Mouse (Mus musculus) forelimb bud, embryonic 11.5 days (tissue): ENCODE data around the gene Lifr.

Experiments used
- DNase-seq: peaks from one replicate; pipeline ENCODE4 v3.0.0-alpha.2; 2012; ENCODE audit warnings: low read depth, low spot score

The Lifr gene

GRCm38 (mm10) chr15:7090211-7090765, at the start of gene Lifr:
TSS of gene Lifr (plus strand) at chr15:7090614.
- no peak for DNase-seq

GRCm38 (mm10) chr15:7044081-7044749, 46.2 kb upstream of the Lifr start:
- no peak for DNase-seq

GRCm38 (mm10) chr15:7045056-7045455, 45.4 kb upstream of the Lifr start:
- DNase-seq: no peak

DNA sequence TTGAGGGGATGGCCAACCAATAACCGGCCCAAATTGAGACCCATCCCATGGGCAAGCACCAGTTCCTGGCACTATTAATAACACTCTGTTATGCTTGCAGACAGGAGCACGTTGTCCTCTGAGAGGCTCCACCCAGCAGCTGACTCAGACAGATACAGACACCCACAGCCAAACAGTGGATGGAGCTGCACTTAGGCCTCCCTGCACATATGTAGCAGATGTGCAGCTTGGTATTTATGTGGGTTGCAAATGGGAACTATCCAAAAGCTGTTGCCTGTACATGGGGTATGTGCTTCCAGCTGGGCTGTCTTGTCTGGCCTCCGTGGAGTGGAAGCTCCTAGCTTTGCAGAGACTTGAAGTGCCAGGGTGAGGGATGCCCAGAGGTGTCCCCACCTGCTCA, 42.5 kb upstream of the Lifr start:
- DNase-seq: no peak

DNA sequence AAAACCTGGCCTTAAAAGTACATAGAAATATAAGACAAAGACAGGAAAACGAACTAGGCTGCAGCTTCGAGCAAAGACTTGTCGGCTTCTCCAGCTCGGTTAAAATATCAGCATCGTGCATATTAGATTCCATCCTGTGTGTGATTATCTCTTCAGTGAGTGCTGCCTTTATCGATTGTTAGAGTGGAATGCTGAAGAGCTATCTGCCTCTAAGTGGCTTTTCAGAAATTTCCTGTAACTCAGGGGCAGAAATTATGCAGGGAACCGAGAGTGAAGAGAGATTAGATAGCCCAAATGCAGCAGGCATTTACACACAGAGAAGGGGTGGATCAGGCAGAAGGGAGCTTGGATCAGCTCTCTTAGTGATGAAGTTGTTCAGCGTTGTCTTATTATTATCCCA, 41.5 kb upstream of the Lifr start:
- no peak for DNase-seq

DNA sequence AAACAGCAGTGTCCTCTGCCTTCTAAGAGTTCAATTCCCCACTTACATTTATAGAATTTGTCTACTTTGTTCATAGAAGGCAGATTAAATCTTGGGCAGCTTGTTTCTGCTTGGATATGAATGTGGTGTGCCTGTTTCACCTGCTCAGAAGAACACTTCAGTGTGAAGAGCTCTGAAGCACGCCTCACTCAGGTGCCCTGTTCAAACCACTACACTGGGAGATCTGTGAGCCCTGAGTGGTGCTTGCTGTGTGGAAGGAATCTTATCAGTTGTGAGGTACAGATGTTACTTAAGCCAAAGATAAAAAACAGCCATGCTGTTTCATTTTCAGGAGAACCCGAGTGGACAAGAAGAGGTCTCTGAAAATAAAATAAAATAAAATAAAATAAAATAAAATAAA, 38.7 kb upstream of the Lifr start:
- no peak for DNase-seq

- DNase-seq: no peak
Observed at GRCm38 (mm10) chr15:7052117-7052516, 38.3 kb upstream of the Lifr start.

DNA sequence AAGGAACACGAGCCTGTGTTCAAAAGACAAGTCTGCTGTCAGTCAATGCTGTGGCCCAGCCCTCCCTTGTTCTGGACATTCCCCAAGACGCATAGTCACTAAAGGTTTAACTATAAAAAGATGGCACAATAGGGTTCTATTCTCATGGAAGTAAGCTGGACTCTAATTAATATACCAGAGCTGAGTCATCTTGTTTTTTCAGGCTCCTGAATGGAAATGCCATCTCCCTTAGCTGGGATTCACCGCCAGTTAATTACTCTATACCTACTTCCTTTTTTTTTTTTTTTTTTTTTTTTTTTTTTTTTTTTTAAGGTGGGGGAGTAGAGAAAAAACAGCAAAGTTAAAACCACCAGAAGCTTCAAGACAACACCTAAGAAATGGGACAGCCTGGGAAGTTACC, 33.6 kb upstream of the Lifr start:
- DNase-seq: no peak

- no peak for DNase-seq
Observed at GRCm38 (mm10) chr15:7060522-7060921, 29.9 kb upstream of the Lifr start.

DNA sequence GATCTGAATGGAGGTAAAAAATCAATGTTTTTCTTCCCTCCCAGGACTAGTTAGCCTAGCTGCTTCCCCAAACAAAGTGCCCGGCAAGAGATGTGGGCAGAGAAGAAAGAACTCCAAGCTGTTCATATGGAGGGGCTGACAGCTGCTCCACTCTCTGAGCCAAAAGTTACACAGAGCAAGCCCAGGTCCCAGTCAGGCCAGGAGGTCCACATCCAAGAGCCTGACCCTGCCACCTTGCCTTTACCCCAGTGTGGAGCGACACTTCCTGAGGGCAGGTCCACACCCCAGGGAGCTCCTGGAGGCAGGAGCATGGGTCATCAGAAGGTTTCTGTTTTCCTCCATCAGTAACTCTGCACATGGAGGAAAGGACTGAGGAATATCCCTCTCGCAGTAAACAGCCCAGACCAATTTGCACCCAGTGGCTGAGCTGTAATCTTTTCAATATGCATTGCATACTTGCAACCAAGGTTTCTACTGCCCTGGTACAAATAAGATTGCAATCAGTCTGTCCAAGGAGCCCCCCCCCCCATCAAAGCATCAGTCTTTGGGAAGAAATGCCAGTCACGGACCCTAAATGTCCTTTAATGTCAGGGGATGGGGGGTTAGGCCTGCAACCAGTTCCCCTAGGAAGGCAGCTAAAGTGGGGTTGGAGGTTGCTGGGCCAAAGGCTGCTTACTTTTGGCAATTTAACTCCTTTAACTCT, 28.3 kb upstream of the Lifr start:
- peak; percentile 18 for DNase-seq

DNA sequence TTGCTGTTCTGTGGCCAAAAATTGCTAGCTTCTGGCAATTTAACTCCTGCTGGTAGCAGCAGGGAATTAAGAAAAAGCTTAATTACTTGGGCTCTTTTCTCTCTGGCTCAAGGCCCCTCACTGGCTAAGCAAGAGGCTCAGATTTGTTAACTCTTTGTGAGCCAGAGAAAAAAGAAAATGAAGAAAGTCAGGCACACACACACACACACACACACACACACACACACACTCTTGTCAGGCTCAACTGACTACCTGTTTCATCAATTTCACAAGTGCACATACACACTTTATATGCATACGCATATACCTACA, 27.8 kb upstream of the Lifr start:
- peak; percentile 47 for DNase-seq

DNA sequence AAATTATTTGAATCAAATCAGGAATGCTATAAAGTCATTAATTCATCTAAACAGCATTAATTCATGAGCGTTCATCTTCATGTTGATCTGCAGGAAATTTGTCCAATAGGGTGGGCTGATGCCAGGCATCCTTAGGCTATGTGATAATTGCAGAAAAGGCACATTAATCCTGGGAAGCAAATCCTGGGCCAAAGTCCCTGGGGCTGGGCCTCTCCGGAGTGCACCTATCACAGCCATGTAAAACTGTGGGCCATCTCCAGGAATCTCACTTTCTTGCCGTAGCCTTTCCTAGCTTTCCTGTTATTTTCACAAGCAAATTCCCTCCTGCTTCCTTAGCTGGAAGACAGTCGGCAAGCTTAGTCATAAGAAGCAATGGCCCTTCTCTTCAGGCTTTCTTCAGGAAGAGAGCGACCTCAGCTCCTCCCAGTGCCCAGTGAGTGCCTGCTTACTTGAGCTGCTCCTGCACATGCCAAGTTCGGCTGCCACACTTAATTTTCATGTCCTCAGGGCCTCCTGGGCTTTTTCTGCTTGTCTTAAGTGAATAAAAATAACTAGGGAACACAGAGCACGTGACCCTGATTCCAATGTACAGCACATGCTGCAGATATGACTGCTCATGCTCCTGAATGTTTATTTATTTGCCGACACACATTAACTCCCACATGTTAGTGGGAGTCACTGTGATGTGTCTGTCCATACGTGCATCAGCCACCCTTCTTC, 26.7 kb upstream of the Lifr start:
- no peak for DNase-seq

- no peak for DNase-seq
Observed at GRCm38 (mm10) chr15:7064992-7065523, 25.4 kb upstream of the Lifr start.

GRCm38 (mm10) chr15:7065624-7066023, 24.8 kb upstream of the Lifr start:
- DNase-seq: no peak

GRCm38 (mm10) chr15:7066752-7067151, 23.7 kb upstream of the Lifr start:
- DNase-seq: no peak

DNA sequence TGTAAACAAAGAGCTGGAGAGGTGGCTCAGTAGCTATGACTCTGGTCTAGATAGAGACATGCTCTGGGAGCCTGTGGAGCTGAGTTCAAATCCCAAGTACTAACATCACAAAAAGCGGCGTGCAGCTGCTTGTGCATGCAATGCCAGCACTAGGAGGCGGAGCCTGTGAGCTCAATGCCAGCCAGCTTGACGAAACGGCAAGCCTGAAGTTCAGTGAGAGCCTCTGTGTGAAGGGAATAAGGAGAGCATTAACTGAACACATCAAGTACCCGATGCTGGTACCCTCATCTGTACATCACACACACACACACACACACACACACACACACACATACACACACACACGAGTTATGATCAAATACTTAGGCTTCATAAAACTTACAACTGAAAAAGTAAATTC, 21.0 kb upstream of the Lifr start:
- DNase-seq: no peak

DNA sequence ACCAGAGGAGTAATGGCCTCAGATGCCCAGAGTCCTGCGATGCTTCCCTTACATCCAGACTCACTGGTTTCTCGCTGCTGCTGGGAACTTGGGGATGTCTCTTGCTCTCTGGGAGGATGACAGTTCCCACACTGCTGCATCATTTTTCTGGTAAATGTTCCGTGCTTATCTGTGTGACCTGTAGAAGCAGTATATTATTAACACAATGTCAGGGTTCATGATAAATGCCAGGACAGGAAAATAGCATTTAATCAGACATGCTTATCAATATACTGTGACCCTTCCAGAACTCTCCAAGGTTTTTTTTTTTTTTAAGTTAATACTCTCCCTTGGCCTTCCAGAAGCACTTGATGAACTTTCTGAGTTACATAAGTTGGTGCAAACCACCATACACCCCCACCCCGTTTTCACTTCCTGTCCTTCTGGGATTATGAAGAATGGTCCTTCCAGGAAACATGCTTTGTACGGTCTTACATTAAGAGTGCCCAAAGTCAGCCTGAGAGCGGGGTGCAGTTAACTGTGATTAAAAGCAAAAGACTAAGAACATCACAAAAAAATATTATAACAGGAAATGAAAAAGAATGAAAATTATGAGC, 20.1 kb upstream of the Lifr start:
- DNase-seq: no peak

DNA sequence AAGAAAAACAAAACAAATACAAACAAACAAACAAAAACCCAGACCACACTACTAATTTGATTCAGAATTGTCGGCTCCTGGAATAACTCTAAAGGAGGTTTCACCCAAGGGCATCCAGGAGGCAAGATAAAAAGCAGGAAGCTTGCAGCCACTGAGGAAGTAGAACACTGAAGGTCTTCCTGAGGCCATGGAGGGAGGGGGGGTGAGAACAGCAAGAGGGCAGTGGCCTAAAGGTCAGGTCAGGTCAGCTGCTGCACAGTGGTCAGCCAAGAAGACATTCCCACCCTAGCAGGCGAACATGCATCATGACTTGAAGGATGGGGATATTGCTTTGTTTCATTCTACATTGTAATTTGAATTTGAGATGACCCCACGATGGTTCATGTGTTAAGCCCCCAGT, 17.1 kb upstream of the Lifr start:
- no peak for DNase-seq

DNA sequence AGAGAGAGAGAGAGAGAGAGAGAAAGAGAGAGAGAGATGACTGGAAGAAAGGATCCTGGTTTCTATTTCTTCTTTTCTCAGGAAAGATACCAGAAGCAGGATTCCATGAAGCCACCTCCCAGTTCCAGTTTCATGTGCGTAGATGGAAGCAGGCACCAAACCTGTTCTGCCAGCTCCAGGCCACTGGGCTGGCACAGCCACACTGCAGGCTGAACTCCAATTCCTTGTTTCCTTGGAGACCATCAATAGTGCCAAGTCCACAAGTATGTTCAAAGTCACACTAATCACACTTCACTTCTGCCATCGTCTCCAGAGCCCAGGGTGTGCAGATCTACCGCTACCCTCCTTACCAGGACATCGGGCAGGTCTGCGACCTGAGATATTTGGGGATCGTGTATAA, 15.2 kb upstream of the Lifr start:
- no peak for DNase-seq

DNA sequence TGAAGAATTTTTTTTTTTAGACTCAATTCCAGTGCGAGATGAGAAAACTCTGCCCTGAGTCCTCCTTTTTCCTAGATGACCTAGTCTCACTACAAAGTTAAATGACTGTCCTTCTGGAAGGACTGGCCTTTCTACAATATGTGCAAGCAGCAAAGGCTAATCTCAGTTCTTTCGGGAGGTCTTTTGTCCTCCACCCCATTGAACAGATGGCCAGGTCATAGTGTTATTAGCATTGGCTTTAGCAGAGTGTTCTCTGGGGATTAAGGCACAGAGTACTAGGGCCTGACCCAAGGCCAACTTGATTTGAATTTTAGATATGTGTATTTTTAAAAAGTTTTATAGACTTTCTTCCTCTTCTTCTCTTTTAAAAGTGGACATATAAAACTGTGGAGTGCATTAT, 12.1 kb upstream of the Lifr start:
- DNase-seq: no peak

DNA sequence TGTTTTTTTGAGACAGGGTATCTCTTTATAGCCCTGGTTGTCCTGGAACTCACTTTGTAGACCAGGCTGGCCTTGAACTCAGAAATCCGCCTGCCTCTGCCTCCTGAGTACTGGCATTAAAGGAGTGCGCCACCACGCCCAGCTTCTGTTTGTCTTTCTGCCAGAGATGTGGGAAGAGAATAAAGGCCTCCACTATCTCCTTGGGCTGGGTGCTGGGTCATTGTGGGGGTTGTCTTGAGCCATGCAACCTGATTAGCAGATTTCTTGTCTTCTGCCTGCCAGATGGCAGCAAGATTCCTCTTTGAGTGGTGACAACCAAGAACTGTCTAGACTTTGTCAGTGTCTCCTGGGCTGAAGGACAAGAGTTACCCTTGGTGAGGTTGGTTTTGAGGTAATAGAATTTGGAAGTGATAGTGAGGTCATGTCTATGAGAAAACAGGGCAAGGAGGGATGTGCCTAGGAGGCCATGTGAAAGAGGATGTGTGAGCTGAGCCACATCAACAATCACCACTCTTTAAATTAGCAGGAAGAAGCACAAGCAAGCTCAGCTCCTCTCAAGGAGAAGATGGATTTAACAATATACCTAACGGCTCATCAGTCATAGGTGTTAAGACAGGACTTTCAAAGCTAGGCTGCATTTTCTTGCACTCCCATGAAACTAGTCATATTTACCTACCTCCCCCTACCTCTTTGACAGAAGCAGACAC, 10.6 kb upstream of the Lifr start:
- DNase-seq: no peak
